Mouse (Mus musculus): ENCODE measurements around the gene Plekhh1. TPM values are rescaled to one million over a fixed set of nuclear protein-coding genes. Genes with fewer than 3 reads are reported as not detected.
"Not testable (repeated sequence)": the region's sequence is repeated elsewhere in the genome, so short reads cannot be mapped to it uniquely, and the experiment has no call there.

The Plekhh1 gene
- total RNA-seq, 2 experiments from 2014 or later: 21.5 to 21.6 TPM

DNA sequence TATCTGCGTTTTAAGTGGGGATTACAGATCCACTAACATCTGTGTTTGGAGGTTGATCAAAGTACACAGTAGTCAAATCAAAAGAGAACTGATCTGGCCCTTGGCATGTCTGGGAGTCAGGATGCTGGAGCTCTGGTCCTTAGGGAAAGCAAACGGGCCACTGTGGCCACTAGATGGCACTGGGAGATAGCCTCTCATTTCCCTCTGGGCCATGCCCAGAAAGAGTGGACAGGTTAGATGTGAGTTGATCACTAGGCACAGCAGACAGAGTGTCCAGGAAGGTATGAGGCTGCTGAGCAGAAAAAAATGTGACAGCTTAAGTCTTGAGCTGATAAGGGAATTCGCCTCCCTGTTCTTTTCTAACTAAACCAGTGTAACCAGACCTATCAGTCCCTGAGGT, 6.1 kb upstream of the Plekhh1 start:
- DNase-seq (ENCODE audit: extremely low spot score in 1 of 2, low spot score in 1 of 2): peak; percentile 35 to 61

DNA sequence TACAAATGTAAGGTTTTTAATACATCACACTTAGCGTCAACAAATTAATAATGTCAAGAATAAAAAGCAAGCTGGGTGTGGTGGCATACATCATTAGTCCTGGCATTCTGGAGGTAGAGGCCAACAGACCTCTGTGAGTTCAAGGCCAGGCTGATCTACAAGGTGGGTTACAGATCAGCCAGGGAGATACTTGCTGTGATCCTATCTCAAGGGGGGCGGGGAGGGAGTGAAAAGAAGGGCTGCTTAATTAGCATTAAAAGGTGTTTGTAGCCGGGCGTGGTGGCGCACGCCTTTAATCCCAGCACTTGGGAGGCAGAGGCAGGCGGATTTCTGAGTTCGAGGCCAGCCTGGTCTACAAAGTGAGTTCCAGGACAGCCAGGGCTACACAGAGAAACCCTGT, 1.4 kb upstream of the Plekhh1 start:
- not testable (repeated sequence) for DNase-seq (ENCODE audit: extremely low spot score in 1 of 2, low spot score in 1 of 2)

- DNase-seq (ENCODE audit: extremely low spot score in 1 of 2, low spot score in 1 of 2): no peak
Measured at GRCm38 (mm10) chr12:79034331-79034730, 5.4 kb downstream of the Plekhh1 start.

DNA sequence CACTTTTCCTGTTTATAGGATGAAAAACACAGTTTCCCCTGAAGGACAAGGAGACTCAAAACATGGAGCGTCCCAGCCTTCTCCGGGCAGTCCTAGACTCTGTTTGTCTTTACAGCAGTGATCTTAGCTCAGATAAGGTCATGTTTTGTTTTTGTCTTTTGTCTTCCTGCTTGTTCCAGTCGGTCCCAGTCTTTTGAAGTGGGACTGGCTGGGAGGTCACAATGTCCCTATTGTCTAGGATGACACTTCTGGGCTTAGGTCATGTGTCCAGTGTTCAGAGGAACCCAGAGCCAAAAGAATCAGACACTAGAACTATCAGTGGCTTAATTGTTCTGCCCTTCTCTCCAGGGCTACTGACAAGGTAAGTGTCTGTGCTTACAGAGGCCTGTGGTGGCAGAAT, 6.4 kb downstream of the Plekhh1 start:
- DNase-seq (ENCODE audit: extremely low spot score in 1 of 2, low spot score in 1 of 2): no peak

GRCm38 (mm10) chr12:79039708-79040107, 10.7 kb downstream of the Plekhh1 start:
- DNase-seq (ENCODE audit: extremely low spot score in 1 of 2, low spot score in 1 of 2): no peak

DNA sequence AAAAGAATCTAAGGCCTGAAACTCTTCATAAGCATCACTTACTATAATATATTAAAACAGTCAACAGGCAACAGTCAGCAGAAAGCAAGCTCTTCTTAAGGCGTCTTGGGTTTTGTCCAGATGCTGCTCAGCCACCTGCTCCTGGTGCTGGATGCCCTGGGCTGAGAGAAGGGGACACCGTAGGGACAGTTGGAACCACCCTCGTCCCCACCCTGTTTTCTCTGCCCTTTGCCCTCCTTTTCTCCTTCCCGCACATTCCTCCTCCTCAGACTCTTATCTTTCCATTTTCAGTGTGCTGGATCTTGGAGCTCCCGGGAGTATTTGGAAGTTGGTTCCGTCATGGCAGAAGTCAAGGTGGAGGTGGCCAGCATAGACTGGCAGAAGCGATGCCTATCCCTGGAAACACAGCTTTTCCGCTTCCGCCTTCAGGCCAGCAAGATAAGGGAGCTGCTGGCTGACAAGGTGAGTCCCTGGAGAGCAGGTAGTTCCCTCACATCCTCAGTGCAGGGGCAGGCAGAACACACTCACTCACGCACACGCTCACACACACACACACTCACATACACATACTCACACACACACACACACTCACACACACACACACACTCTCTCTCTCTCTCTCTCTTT, 11.4 kb downstream of the Plekhh1 start:
- no peak for DNase-seq (ENCODE audit: extremely low spot score in 1 of 2, low spot score in 1 of 2)

DNA sequence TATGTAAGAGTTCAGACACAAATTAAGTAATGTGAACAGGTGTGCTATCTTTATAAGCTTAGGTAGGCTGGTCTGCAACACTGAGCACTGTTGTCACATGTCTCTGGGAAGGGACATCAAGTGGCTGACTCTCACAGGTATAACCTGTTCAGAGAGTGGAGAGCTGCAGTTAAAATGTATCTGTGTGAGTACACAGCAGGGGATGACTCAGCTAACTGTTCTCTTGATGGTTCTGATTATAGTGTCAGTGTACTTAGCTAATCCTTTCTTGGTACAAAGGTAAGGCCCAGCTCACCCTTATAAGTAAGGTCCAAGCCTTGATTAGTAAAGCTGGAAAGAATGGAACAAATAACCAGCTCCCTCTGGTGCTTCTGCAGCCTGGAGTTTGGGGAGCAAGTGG, 12.5 kb downstream of the Plekhh1 start:
- no peak for DNase-seq (ENCODE audit: extremely low spot score in 1 of 2, low spot score in 1 of 2)

DNA sequence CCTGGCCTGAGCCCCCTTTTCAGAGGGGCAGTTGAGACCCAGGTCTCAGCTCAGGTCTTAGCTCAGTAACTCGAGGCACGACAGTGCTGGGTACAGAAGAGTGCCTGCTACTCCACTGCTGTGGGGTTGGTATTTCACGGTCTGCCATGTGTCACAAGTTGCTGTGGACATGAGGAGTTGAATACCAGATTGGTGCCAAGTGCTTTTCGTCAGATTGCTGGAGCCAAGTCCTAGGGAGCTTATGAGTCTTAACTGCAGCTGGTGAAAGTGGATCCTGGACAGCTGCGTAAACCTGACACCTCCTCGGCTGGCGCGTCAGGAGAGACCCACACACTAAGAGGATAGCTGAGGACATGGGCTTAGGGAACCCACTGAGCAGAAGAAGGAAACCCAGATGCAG, 15.7 kb downstream of the Plekhh1 start:
- no peak for DNase-seq (ENCODE audit: extremely low spot score in 1 of 2, low spot score in 1 of 2)

- no peak for DNase-seq (ENCODE audit: extremely low spot score in 1 of 2, low spot score in 1 of 2)
Measured at GRCm38 (mm10) chr12:79046171-79046570, 17.2 kb downstream of the Plekhh1 start.

GRCm38 (mm10) chr12:79047203-79047602, 18.2 kb downstream of the Plekhh1 start:
- no peak for DNase-seq (ENCODE audit: extremely low spot score in 1 of 2, low spot score in 1 of 2)

DNA sequence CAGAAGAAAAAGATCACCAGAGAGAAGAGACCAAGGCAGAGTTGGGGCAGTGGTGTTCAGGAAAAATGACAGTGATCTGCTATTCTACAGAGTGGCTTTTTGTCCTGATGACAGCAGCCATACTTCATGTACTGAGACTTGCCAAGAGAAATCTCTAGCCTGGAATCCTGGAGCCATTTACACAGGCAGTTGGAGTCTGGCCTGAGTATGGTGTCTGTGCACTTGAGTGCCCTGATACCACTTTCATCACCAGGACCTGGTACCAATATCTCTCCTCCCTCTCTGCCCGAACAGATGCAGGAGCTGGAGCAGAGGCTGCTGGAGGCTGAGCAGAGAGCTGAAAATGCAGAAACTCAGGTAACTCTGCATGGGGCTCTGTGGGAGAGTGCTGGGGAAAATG, 19.9 kb downstream of the Plekhh1 start:
- DNase-seq (ENCODE audit: extremely low spot score in 1 of 2, low spot score in 1 of 2): no peak

DNA sequence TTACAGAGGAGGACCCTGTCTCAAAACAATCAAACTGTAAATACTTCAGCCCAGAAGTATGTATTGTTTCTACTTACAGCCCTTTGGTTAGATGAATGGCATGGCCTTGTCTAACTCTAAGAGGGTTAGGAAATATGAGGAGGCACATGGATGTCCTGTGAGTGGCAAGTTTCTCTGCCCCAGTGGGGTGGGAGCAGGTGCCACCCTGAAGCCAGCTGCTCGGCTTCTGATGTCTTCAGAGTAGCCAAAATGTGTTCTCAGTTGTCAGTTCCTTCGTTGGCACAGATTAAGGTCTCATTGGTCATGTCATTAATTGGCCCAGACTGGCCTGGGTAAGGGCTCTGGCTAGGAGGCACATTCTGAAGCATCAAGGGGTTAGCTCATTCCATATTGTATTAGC, 20.8 kb downstream of the Plekhh1 start:
- DNase-seq (ENCODE audit: extremely low spot score in 1 of 2, low spot score in 1 of 2): no peak

- no peak for DNase-seq (ENCODE audit: extremely low spot score in 1 of 2, low spot score in 1 of 2)
Measured at GRCm38 (mm10) chr12:79050545-79051212, 21.7 kb downstream of the Plekhh1 start.

DNA sequence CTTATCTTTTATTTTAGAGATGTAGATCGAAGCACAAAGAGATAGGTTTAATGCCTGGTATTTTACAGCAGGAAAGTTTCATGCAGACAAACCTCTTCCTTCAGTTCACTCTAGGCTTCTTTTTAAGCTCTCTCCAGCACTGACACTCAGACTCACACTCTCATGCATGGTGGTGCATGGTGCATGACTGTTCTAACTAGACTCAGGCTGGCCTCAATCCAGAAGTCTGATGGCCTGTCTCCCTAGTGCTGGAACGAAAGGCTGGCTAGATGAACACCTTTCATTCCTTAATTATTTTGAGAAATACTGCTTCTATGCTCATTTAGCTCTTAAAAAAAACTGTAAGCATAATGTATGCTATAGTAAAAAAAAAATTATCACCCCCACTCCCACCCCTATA, 23.1 kb downstream of the Plekhh1 start:
- no peak for DNase-seq (ENCODE audit: extremely low spot score in 1 of 2, low spot score in 1 of 2)

DNA sequence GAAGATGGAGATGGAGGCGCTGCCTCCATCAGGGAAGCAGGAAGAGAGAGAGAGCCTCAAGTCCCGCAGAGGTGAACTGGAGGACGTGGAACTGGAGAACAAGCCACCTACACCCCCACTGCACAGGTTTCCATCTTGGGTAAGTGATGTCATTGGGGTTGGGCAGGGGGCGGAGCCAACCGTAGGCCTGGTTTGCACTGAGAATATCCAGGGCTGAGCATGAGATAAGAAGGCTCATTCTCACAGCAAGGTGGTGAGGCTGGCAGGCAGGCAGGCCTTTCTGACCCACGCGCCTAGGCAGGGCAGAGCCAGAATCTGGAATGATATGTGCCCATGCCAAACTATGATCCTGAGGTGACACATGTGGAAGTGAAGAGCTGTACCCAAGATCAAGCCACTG, 26.3 kb downstream of the Plekhh1 start:
- DNase-seq (ENCODE audit: extremely low spot score in 1 of 2, low spot score in 1 of 2): no peak

DNA sequence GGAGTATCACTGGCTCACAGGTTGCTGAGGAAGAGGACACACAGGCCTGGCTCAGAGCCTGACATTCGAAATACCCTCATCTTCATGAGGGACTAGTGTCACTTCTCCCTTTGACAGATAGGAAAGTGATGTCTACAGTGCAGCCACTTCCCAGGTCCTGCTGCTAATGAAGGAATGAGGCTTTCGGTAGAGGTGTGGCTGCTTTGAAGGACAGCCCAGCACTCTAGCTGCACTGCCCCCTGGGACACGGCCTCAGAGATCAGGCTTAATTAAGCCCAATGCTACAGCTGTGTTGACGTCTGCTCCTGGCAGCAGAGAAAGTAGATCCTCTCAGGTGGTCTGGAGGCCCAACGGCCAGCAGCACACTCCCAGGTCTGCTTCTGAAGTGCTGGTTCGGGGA, 30.6 kb downstream of the Plekhh1 start:
- DNase-seq (ENCODE audit: extremely low spot score in 1 of 2, low spot score in 1 of 2): no peak

GRCm38 (mm10) chr12:79060134-79060533, 31.2 kb downstream of the Plekhh1 start:
- no peak for DNase-seq (ENCODE audit: extremely low spot score in 1 of 2, low spot score in 1 of 2)

DNA sequence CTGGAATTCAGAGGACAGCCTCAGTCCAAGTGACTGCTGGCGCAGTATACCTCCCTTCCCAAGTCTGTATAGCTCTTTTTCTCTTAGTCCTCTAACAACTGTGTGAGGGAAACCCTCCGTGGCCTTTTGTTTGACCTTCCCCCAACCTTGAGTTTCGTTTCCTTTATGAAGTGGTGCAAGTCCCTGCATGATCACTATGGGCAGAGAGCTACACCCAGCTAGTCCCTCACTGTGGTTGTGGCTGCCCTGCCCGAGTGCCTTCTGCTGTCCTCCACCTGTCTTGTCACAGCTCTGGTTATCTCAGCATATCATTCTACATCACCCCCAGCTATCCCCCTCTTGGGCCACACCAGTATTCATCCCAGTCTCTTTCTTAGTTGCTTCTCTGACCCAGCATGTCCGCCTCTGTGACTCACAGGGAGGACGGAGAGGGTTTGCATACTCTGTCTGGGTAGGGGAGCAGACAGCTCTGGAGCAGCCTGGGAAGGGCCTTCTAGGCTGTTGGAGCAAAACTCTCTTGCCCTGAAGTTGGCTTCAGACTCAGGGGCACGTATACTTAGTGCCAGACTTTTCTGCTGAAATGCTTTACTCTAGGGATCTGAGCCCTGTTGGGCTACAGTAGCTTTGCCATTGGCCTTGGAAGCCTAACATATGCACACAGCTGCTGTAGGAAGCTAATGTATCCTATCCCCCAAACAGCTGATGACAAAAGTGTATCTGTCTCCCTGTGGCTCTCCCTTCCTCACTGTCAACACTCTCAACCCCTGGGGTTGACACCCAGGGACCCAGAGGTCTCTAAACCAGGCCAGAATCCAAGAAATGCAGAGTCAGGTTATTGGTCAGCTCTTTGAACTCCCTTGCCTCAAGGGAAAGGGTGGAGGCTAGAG, 32.0 kb downstream of the Plekhh1 start:
- DNase-seq (ENCODE audit: extremely low spot score in 1 of 2, low spot score in 1 of 2): no peak

GRCm38 (mm10) chr12:79064451-79064850, 35.5 kb downstream of the Plekhh1 start:
- no peak for DNase-seq (ENCODE audit: extremely low spot score in 1 of 2, low spot score in 1 of 2)

- DNase-seq (ENCODE audit: extremely low spot score in 1 of 2, low spot score in 1 of 2): no peak
Measured at GRCm38 (mm10) chr12:79066431-79066830, 37.5 kb downstream of the Plekhh1 start.

GRCm38 (mm10) chr12:79067526-79067925, 38.6 kb downstream of the Plekhh1 start:
- no peak for DNase-seq (ENCODE audit: extremely low spot score in 1 of 2, low spot score in 1 of 2)
